Mouse (Mus musculus) heart, postnatal 0 days (tissue): ENCODE results near the gene Yap1.

Experiments used
- CTCF ChIP-seq: IDR thresholded peaks from 2 replicates; pipeline ENCODE4 v1.5.1; 2016; ENCODE audit warnings: antibody characterized with exemption, control low read depth, low read depth
- EP300 ChIP-seq: IDR thresholded peaks from 2 replicates; pipeline ENCODE4 v1.6.1; 2016; ENCODE audit warnings: antibody characterized with exemption, low read depth

DNA sequence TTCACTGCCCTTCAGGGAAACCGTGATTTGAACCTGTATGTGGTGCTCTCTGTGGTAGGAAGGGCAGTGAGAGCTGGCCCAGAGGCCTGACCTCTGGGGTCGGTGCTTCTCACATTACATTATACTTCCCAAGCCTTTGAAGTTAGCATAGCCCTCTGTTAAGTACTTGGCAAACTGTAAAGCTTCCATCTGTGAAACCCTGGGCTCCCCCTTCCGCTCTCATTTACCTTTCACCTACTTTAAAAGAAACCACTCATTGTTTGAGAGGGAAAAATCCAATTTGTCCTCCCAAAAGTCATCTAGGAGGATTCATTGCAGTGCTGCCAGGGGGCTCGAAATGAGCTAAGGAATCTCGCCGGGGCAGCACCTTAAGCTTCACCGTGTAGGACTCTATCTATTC is 102.1 kb downstream of the Yap1 start:
- TF ChIP-seq EP300: no peak
- TF ChIP-seq CTCF: no peak
